Mouse (Mus musculus) thymus, adult 2 months (tissue): ENCODE measurements around the gene Gcm1.

Source experiments
- CTCF ChIP-seq: fragments of 200-500 bp; IDR thresholded peaks from 2 replicates; pipeline ENCODE4 v1.5.1; 2012; ENCODE audit warnings: mild to moderate bottlenecking, control low read depth, low read length, moderate library complexity, borderline replicate concordance; ENCODE audit not compliant: control insufficient read depth, poor library complexity, insufficient read depth; ENCODE audit errors: extremely low read depth
- POLR2A ChIP-seq: fragments of 200-500 bp; IDR thresholded peaks from 2 replicates; pipeline ENCODE4 v1.6.1; 2012; ENCODE audit warnings: mild to moderate bottlenecking, low read length, control low read depth, moderate library complexity; ENCODE audit not compliant: control insufficient read depth, poor library complexity, insufficient read depth; ENCODE audit errors: extremely low read depth

DNA sequence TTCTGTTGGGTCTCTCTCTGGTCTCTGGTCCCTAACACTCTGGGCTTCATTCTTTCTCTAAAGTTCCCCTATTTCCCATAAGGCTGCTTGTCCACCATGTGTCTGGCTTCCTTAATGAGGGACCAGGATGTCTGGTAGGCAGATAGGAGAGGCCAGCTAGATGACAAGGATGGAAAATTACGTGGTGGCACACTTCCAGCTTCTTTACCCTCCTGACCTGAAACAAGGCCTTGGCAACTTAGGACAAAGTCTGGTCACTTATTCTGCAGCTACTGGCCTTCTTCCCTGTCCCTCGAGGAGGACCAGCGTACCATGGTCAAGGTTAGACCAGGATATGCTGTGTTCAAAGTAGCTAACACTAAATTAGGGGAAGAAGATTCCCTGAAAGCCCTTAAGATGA is 24.6 kb upstream of the Gcm1 start:
- TF ChIP-seq POLR2A (no peak), CTCF (no peak)
